Mouse (Mus musculus): ENCODE measurements at regions not wholly inside any gene's neighbourhood (a gene's known extent, or its start where the extent isn't known, plus 50 kb on each side); places are given as distances from the start of the nearest gene placed in this dataset.
"Not testable (repeated sequence)": the region's sequence is repeated elsewhere in the genome, so short reads cannot be mapped to it uniquely, and the experiment has no call there.

- no peak for DNase-seq
Measured at GRCm38 (mm10) chr14:86197864-86198263, 943.2 kb downstream of the Diaph3 start.

GRCm38 (mm10) chr14:86184663-86185381, 956.2 kb downstream of the Diaph3 start:
- no peak for DNase-seq

- DNase-seq: no peak
Measured at GRCm38 (mm10) chr14:86178517-86178916, 962.5 kb downstream of the Diaph3 start.

GRCm38 (mm10) chr14:86171118-86171517, 969.9 kb downstream of the Diaph3 start:
- DNase-seq: no peak

GRCm38 (mm10) chr14:86159151-86159550, 981.9 kb downstream of the Diaph3 start:
- DNase-seq: no peak

- DNase-seq: no peak
Measured at GRCm38 (mm10) chr14:86154688-86155087, 986.3 kb downstream of the Diaph3 start.

- no peak for DNase-seq
Measured at GRCm38 (mm10) chr14:86151276-86151675, 989.8 kb downstream of the Diaph3 start.

- DNase-seq: no peak
Measured at GRCm38 (mm10) chr14:86150329-86150866, 990.6 kb downstream of the Diaph3 start.

- DNase-seq: peak; percentile 2 to 22
Measured at GRCm38 (mm10) chr14:86115254-86116057, 1025.6 kb downstream of the Diaph3 start.

GRCm38 (mm10) chr14:86101497-86101896, 1039.5 kb downstream of the Diaph3 start:
- DNase-seq: no peak

- DNase-seq: no peak
Measured at GRCm38 (mm10) chr14:86070313-86071100, 1070.5 kb downstream of the Diaph3 start.

- DNase-seq: no peak
Measured at GRCm38 (mm10) chr14:86069329-86069728, 1071.7 kb downstream of the Diaph3 start.

- DNase-seq: no peak
Measured at GRCm38 (mm10) chr14:86067743-86068142, 1073.3 kb downstream of the Diaph3 start.

GRCm38 (mm10) chr14:86063620-86063943, 1077.5 kb downstream of the Diaph3 start:
- DNase-seq: no peak

GRCm38 (mm10) chr14:86062885-86063619, 1078.0 kb downstream of the Diaph3 start:
- no peak for DNase-seq

GRCm38 (mm10) chr14:86056991-86057390, 1084.0 kb downstream of the Diaph3 start:
- no peak for DNase-seq

GRCm38 (mm10) chr14:86054668-86055067, 1086.4 kb downstream of the Diaph3 start:
- no peak for DNase-seq

- no peak for DNase-seq
Measured at GRCm38 (mm10) chr14:86029401-86029800, 1111.6 kb downstream of the Diaph3 start.

GRCm38 (mm10) chr14:86017611-86018010, 1123.4 kb downstream of the Diaph3 start:
- not testable (repeated sequence) for DNase-seq

All from heart, adult 18-20 months (tissue).